10 mouse cellular contexts compared by ENCODE assay signal in genomic region chr6:94688722-94689121, GRCm38 (mm10). TPM values are rescaled to one million over a fixed set of nuclear protein-coding genes. Genes with fewer than 3 reads are reported as not detected.
DNase-seq lines count a peak whose midpoint lies in the region; ATAC-seq lines count a peak whose summit lies in the region.
"Had no signal": no experiment of that assay in that cellular context is flagged by ENCODE, and none has a peak within 500 bp of the region (broad histone marks: within the 10 kb centered on the region; RNA-seq: fewer than 3 reads in every experiment).

No protein-coding gene starts in this region.

- 44% methylated on average over 4 of the region's 4 CpGs for WGBS in stomach, embryonic 16.5 days
- WGBS in forebrain, embryonic 10.5 days = 69% methylated on average over 4 of the region's 4 CpGs

- H3K9ac ChIP-seq in stomach, embryonic 16.5 days (ENCODE audit: low read length) = no peak overlapping the region

- H3K4me3 ChIP-seq in stomach, embryonic 16.5 days (replicated peaks; ENCODE audit: low read length) = no peak overlapping the region
- no peak overlapping the region for H3K4me3 ChIP-seq in forebrain, embryonic 10.5 days
- H3K4me3 ChIP-seq: megakaryocyte, embryonic 14.5 days had no signal

- H3K4me2 ChIP-seq in stomach, embryonic 16.5 days (ENCODE audit: low read depth, low read length) = peak overlapping the region; percentile 14; the same call in 1 of the 2 replicates

- H3K27me3 ChIP-seq in stomach, embryonic 16.5 days (ENCODE audit: control insufficient read depth, insufficient read depth, low read length) = no peaks in the 10 kb centered on the region
- H3K27me3 ChIP-seq in forebrain, embryonic 10.5 days (ENCODE audit: poor library complexity, severe bottlenecking) = no peaks in the 10 kb centered on the region

- ATAC-seq in CD4-positive, CD25-positive, alpha-beta regulatory T cell, adult 4 months = no peak
- ATAC-seq in stomach, embryonic 16.5 days (ENCODE audit: insufficient read depth, low FRiP score) = no peak

- H3K9me3 ChIP-seq in stomach, embryonic 16.5 days (replicated peaks; ENCODE audit: control insufficient read depth, low read length) = no peaks in the 10 kb centered on the region
- H3K9me3 ChIP-seq in forebrain, embryonic 10.5 days = no peaks in the 10 kb centered on the region
- H3K9me3 ChIP-seq: megakaryocyte, embryonic 14.5 days had no signal

- no peaks in the 10 kb centered on the region for H3K36me3 ChIP-seq in stomach, embryonic 16.5 days (ENCODE audit: control insufficient read depth, insufficient read depth, low read length)
- H3K36me3 ChIP-seq in forebrain, embryonic 10.5 days (replicated peaks) = peaks cover 7% of the 10 kb centered on the region

- peak; percentile 30 for DNase-seq in CD4-positive, CD25-positive, alpha-beta regulatory T cell, adult 2 months (ENCODE audit: low read depth, low spot score)
- DNase-seq in ovary, adult 18-20 months (ENCODE audit: low spot score) = peak; percentile 37
- no peak for DNase-seq in ovary, postnatal 14 days (ENCODE audit: low spot score)
- DNase-seq in heart, postnatal 25 days (ENCODE audit: low spot score) = peak; percentile 23
- no peak for DNase-seq in forebrain, embryonic 10.5 days (ENCODE audit: extremely low spot score, low spot score)
- no peak for DNase-seq in left cerebral cortex, adult 8-10 months (ENCODE audit: low spot score in 2 of 2)
- DNase-seq: adrenal gland, adult 8-10 months had no signal

- intact Hi-C loops in heart, postnatal 25 days (cut with DNase I) = no loop called here

- peaks cover 83% of the 10 kb centered on the region for H3K4me1 ChIP-seq in stomach, embryonic 16.5 days (ENCODE audit: control insufficient read depth, insufficient read depth, low read length)
- H3K4me1 ChIP-seq in forebrain, embryonic 10.5 days = peaks cover 99% of the 10 kb centered on the region
- H3K4me1 ChIP-seq: megakaryocyte, embryonic 14.5 days had no signal

- peak overlapping the region; percentile 40 for H3K27ac ChIP-seq in stomach, embryonic 16.5 days (ENCODE audit: low read length)
- no peak overlapping the region for H3K27ac ChIP-seq in forebrain, embryonic 10.5 days

RNA-seq across cellular contexts. Expression of gene Lrig1, which starts 11.2 kb away (rescaled TPM):
- polyA plus RNA-seq in CD4-positive, CD25-positive, alpha-beta regulatory T cell, adult 4 months (2017; shearing (Covaris generic)) = 10 to 100 TPM; 30.8 to 38.6 TPM
- total RNA-seq in heart, postnatal 25 days (2021) = 10 to 100 TPM; 35.3 to 35.9 TPM
- 18.3 and 24.0 TPM in 2 replicates for polyA plus RNA-seq in stomach, embryonic 16.5 days (2015; fragmentation: Nextera tagmentation; extraction: Ambion mirVana)
- 18.8 and 20.6 TPM in 2 replicates for polyA plus RNA-seq in forebrain, embryonic 10.5 days (2016; fragmentation: Nextera tagmentation; extraction: Ambion mirVana)
- total RNA-seq in left cerebral cortex, adult 8-10 months (2022) = 10 to 100 TPM; 28.5 to 38.8 (median 33.4) TPM

Comparison
In these comparisons a context has a peak if more than half of its experiments do, and no peak if none do; other contexts are left out.
1. DNase-seq: peak in CD4-positive, CD25-positive, alpha-beta regulatory T cell, adult 2 months (single experiment), ovary, adult 18-20 months (single experiment) and heart, postnatal 25 days (single experiment); none in ovary, postnatal 14 days (single experiment), forebrain, embryonic 10.5 days (single experiment) and left cerebral cortex, adult 8-10 months (0 of 2).